Mouse (Mus musculus): ENCODE measurements at regions not wholly inside any gene's neighbourhood (a gene's known extent, or its start where the extent isn't known, plus 50 kb on each side); places are given as distances from the start of the nearest gene placed in this dataset.

GRCm38 (mm10) chr2:77358176-77358575, 77.8 kb upstream of the Sestd1 start:
- DNase-seq = no peak

GRCm38 (mm10) chr2:77356798-77357197, 76.4 kb upstream of the Sestd1 start:
- no peak for DNase-seq

GRCm38 (mm10) chr2:77351987-77352628, 71.7 kb upstream of the Sestd1 start:
- no peak for DNase-seq

- no peak for DNase-seq
These were observed 66.6 kb upstream of the Sestd1 start for GRCm38 (mm10) chr2:77347027-77347426.

- DNase-seq = no peak
These were observed 63.5 kb upstream of the Sestd1 start for GRCm38 (mm10) chr2:77343736-77344440.

GRCm38 (mm10) chr2:77342416-77342815, 62.0 kb upstream of the Sestd1 start:
- DNase-seq = peak in 1 of 2 experiments; percentile 10

GRCm38 (mm10) chr2:77341575-77342332, 61.4 kb upstream of the Sestd1 start:
- peak; percentile 91 to 94 for DNase-seq

- no peak for DNase-seq
These were observed 59.7 kb upstream of the Sestd1 start for GRCm38 (mm10) chr2:77340076-77340475.

- no peak for DNase-seq
These were observed 57.5 kb upstream of the Sestd1 start for GRCm38 (mm10) chr2:77337786-77338406.

GRCm38 (mm10) chr2:77337318-77337717, 56.9 kb upstream of the Sestd1 start:
- DNase-seq = no peak

- no peak for DNase-seq
These were observed 56.4 kb upstream of the Sestd1 start for GRCm38 (mm10) chr2:77336810-77337209.

- DNase-seq = no peak
These were observed 54.3 kb upstream of the Sestd1 start for GRCm38 (mm10) chr2:77334706-77335105.

- DNase-seq = no peak
These were observed 53.1 kb upstream of the Sestd1 start for GRCm38 (mm10) chr2:77333394-77334079.
